Mouse (Mus musculus) brain, embryonic 14.5 days (tissue): ENCODE data around the gene Dynlrb1.

Experiments used
- CTCF ChIP-seq: fragments of 200-500 bp; IDR thresholded peaks from 2 replicates; pipeline ENCODE4 v1.5.1; 2012; ENCODE audit warnings: inconsistent platforms, mild to moderate bottlenecking, moderate library complexity, borderline replicate concordance; ENCODE audit not compliant: insufficient read depth, insufficient read length; ENCODE audit errors: extremely low read depth
- POLR2A ChIP-seq: fragments of 200-500 bp; IDR thresholded peaks from 2 replicates; pipeline ENCODE4 v1.6.1; 2012; ENCODE audit warnings: mild to moderate bottlenecking, inconsistent platforms, borderline replicate concordance; ENCODE audit not compliant: poor library complexity, insufficient read depth, insufficient read length, severe bottlenecking; ENCODE audit errors: extremely low read depth

GRCm38 (mm10) chr2:155235746-155236361 is 479 bp upstream of the Dynlrb1 start:
- TF ChIP-seq CTCF, result no peak
- TF ChIP-seq POLR2A, result no peak
